Mouse (Mus musculus): ENCODE results near the gene 4921530L21Rik.

DNA sequence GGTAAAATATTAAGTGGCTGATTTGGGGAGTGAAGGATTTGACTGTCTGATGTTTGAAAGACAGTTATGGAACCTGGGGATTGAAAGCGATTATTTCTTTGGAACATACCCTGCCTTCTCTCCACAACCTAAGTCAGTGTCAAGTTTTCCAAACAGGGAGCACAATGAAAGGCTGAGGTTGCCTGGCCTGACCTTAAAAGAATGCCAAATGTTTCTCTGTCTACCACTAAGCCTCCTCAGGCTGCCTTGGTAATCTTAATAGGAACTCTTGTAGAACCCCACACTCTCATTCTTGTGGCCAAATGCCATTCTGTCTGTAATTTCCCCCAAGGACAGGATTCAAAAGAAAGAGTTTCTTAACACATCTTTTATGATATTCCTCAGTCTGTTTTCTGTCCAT, 3.5 kb upstream of the 4921530L21Rik start:
- TF ChIP-seq POLR2A (IDR thresholded peaks at IDR 0.05; ENCODE audit: control insufficient read depth in 1 of 2, insufficient read depth in 1 of 2, low read depth in 1 of 2, low read length in 2 of 2, poor library complexity in 1 of 2) (no peak), MYC (IDR thresholded peaks at IDR 0.05; ENCODE audit: low read depth, low read length) (no peak), NRF1 (IDR thresholded peaks at IDR 0.05; ENCODE audit: insufficient read depth, low read depth, low read length, poor library complexity, severe bottlenecking) (no peak), CHD2 (IDR thresholded peaks at IDR 0.05; ENCODE audit: low read length) (no peak)
